Mouse (Mus musculus) erythroblast, adult 5-6 weeks (primary cell): ENCODE data around the gene Saa3. TPM values are rescaled to one million over a fixed set of nuclear protein-coding genes. Genes with fewer than 3 reads are reported as not detected.
"Not testable (repeated sequence)": the region's sequence is repeated elsewhere in the genome, so short reads cannot be mapped to it uniquely, and the experiment has no call there.

Experiments used
- ATAC-seq: replicated peaks from 2 replicates; pipeline ENCODE4 v1.8.0; 2016; ENCODE audit warnings: moderate number of reproducible peaks, mild to moderate bottlenecking, moderate TSS enrichment, inconsistent platforms; ENCODE audit not compliant: poor library complexity, low FRiP score, severe bottlenecking
- total RNA-seq, 2 experiments: library from RNA; stranded (forward) in 1 of 2; stranded (reverse) in 1 of 2; fragments of 150-400 nt in 1 of 2; fragments of 200-764, 138-1000 nt in 1 of 2; gene quantifications; 2 replicates each; pipeline versions ENCODE4 v1.2.3 to v1.2.4; 2015 to 2017; ENCODE audit warnings: low replicate concordance in 2 of 2

The Saa3 gene
- total RNA-seq, 2 experiments from 2014 or later, result not detected

DNA sequence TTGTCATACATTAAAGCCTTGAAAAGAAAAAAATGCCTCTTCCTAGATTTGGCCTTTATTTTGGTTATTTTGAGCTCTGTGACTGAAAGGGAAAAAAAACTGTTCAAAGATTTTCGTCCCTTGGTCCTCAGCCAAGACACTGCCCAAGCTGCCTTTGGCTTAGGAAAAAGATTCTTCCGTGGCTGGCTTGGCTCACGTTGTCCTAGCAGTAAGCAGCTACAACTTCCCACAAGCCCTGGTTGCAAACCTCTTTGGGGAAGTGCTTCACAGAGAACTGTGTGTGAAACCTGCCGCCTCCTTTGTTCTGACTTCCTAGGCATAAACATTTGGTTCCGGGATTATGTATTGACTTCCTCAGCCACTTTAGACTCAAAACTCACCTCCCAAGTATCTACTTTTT, 1.4 kb upstream of the Saa3 start:
- no peak for ATAC-seq

DNA sequence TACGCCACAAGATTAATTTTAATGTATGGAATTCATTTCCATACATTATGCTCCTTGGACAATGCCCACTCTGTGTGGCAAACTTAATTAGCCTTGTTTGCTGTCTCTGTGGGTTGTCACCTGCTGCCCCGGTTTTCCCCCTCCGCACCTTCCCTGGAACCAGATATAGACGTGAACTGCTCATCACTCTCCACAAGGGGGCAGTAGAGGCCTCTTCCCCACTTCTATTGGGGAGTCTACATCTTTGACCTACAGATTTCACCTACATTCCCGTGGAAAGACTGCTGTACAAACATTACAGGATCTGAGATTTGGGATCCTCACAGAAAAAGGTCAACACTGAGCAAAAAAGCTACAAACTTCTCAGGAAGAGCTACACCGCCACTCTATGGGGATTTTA, 982 bp downstream of the Saa3 start:
- peak; percentile 53; the same call in 1 of the 2 replicates for ATAC-seq

DNA sequence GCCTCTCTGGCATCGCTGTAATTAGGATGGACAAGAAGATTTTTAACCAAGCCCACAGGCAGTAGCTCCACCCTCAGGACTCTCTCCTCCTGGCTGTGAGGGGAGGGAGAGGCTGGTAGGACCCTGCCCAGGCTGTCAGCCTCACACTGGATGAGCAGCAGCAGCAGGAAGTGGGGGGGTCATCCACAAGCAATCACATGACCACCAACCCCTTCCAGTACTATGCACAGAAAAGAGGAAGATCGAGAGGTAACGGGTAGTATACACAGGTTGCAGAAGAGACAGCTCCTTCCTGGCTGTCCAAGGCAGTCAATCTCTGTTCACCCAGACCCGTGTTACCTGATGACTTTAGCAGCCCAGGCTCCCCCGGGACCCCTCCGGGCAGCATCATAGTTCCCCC, 3.2 kb downstream of the Saa3 start:
- ATAC-seq, result no peak

DNA sequence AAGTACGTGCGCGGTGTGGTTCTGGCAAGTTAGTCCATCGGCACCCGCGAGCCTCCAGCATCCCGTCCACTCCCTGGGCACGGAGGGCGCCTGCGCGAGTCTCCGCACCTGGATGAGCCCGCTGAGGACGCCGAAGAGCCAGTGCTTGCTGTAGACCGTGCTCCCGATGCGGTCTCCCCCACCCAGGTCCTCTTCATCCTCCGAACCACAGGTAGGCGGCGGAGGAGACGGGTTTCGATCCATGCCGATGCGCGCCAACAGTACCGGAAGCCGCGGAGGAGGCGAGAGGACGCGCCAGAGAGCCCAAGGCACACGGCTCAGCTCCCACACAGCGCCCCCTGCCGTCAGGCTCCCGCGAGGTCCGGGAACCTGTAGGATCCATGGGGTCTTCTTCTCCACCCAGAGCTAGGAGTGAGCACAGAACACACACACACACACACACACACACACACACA, 5.1 kb downstream of the Saa3 start, which contains the start of gene Saal1:
TSS of gene Saal1 (minus strand) at position 291 of the 455 bp plus-strand sequence.
- ATAC-seq, result peak; percentile 94

DNA sequence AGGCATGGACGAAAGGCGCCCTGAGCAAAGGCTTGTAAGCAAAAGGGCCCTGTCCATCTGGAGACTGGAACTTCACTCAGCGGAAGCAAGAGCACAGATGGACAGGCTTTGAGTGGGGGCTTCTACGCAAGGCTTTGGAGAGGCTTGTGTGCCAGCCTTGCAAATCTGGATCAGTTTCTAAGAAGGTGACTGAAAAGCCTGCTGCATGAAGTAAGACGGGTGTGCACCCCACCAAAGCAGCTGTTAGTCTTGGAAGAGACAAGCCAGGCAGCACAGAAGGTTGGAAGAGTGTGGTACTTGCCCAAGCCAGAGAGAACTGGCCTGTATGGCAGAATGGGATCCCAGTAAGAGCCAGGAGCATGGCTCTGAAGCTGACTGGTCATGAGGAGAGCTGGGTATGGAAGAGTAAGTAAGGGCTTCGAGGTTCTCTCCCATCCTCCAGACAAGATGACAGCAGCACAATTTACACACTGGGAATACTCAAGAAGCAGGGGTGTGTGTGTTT, 14.9 kb downstream of the Saa3 start:
- ATAC-seq, result no peak

DNA sequence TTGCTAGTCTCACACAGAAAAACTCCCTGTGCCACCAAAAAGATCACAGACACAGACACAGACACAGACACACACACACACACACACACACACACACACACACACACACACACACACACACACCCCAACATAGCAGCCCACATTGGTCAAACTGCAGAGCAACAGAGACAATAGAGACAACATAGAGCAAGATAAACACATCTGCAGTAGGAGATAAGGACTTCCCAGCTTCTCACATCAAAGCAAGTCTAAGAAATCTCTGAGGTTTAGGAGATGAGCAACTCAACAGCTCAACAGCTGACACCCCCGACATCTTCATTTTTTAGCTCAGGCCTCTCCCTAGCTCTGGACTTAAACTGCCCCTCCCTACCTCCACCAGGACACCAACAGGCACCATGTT, 18.7 kb downstream of the Saa3 start:
- ATAC-seq, result no peak

DNA sequence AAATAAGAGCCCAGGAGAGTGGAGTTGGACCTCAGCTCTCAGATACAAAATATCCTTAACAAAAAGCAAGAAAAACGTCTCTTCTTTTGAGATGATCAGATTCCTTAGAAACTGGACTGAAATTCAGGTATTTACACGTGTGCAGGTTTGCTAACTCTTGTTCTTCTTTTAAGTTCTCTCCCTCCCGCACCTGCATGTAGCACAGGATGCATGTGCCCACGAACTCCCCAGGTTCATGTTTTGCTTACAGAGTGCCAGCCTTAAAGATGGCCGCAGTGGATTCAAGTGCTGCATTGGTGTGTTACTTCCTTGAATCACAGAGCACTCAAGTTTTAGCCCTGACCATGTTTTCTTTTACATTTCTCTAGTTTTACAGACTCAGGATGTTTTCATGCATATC, 28.7 kb downstream of the Saa3 start:
- no peak for ATAC-seq

DNA sequence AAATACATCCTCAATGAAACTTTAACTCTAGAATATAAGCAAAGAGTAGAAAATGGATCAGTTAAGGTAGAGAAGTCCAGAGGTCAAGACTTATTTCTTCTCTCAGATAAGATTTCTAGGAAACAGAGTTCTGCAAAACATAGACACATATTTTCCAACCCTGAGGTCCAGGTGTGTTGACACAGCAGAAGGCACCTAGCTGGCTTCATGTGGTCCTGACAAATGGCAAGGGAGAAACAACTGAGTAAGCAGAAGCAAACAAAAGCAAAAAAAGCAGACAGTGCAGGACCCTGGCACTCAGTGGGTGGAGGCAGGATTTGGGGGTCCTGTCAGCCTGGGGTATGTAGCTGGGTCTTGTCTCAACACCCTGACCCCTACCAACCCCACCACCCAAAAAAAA, 34.8 kb downstream of the Saa3 start:
- ATAC-seq, result no peak

DNA sequence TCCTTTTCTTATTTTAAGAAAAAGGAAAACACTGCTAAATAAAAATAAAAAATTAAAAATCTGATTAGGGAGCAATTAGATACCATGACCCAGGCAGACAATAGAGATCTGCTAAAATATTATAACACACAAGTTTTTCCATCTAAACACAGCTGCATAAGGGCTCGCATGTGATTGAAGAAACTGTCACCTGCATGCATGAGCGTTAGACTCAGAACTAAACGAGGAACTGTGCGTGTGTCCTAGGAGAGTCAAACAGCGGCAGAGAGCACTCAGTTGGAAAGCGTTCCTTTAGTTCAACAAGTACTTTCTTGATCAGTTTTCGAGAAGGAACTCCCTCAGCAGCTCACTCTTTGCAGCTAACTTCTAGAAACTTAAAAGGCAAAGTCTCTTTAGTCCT, 36.5 kb downstream of the Saa3 start:
- ATAC-seq, result not testable (repeated sequence)

DNA sequence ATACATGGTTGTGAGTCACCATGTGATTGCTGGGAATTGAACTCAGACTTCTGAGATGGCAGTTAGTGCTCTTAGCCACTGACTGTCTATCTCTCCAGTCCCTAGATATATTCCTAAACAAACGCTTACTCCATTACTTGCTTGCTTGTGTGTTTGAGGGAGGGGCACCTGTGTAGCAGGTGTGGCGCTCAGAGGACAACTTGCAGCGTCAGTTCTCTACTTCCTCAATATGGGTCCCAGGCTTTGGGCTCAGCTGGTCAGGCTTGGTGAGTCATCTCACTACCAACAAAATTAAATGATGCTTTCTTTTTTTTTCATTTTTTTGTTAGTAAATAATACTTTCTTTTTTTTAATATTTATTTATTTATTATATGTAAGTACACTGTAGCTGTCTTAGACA, 37.1 kb downstream of the Saa3 start:
- ATAC-seq, result no peak

DNA sequence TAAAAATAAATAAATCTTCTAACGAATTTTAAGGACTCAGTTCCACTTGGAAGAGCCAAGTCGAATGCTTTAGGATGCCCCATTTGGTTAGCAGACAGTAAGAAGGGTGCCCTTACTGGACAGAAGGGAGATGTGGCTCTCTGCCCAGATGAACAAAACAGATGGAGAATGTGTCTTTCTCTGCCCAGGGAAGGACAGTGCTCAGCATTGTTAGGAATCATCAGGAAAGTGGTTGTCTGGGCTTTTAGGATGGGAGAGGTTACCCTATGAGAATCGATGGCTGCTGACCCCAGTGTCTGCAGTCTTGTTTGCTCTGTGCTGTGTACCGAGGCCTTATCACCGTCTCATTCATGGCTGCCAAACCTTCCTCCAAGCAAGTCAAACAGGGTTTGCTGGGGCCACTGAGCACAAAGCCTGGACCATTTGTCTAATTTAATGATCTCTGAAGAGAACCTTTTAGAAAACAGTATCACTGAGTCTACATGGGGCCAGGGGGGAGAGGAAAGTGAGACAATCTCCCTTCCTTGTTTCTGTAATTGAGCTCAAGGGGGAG, 38.6 kb downstream of the Saa3 start:
- ATAC-seq, result no peak

DNA sequence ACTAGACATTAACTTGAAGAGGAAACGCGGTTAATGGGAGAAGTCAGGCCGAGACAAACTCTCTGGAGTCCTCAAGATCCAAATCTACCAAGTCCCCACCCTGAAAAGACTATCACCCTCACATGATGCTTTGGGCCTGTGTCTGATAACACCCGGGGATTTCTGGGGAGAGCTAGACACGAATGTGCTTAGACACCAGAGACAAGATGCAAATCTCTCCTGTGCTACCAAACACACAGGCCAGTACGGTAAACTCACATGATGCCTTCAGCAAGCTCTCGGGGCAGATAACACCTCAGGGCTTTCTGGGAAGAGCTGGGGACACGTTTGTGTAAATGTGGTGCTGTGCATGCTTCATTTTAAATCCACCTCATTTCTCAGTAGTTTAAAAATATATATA, 39.6 kb downstream of the Saa3 start:
- ATAC-seq, result no peak

DNA sequence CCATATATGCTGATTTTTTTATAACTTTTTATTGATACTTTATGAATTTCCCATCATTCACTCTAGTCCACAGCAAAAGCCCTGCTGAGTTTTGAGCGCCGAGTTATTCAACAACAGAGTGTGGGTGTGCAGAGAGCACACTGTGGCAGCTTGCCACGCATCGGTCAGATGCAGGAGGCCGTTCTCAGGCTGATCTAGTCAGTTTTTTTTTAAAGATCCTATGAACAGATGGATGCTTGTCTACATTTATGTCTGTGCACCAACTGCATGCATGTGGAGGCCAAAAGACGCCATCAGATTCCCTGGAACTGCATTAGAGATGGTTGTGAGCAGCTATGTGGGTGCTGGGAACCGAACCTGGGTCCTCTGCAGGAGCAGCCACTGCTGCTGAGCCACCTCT, 40.4 kb downstream of the Saa3 start:
- ATAC-seq, result no peak

DNA sequence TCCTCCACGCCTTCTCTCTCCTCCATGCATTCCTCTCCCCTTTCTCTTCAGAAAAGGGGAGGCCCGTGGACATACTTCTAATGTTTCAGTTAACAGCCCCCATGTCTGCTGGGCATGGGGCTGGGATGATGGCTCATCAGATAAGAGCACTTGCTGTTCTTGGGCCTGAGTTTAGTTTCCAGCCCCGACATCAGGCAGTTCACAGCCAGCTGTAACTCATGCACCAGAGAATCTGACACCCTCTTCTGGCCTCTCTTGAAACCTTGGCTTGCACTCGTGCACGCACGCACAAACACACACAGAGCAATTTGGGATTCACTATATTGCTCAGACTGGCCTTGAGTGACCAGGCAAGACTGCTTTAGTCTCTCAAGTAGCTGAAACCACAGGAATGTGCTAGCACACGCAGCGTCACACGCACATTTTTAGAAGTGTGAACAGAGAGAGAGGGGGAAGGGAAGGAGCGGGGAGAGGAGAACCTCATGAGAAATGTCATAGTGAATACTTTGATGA, 43.3 kb downstream of the Saa3 start, which contains the start of gene Tph1:
TSS of gene Tph1 (minus strand) at position 378 of the 513 bp plus-strand sequence.
- no peak for ATAC-seq

DNA sequence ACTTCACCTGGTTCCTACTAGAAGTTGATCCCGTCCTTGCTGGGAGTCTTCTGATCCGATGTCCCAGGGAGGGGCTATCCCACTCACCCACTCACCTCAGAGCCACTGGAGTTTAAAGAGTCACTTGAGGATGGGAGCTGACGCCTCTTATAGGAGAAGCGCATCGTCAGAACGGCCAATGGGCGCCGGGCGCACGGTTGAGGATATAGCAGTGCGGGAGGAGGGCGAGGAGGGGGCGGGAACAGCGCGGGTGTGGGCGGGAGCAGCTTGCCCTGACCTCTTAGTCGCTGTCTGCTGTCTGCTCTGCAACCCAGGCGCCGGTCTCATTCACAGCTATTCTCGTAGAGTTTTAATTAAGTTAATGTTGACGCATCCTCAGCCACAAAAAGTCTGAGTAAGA, 48.2 kb downstream of the Saa3 start:
- ATAC-seq, result no peak

DNA sequence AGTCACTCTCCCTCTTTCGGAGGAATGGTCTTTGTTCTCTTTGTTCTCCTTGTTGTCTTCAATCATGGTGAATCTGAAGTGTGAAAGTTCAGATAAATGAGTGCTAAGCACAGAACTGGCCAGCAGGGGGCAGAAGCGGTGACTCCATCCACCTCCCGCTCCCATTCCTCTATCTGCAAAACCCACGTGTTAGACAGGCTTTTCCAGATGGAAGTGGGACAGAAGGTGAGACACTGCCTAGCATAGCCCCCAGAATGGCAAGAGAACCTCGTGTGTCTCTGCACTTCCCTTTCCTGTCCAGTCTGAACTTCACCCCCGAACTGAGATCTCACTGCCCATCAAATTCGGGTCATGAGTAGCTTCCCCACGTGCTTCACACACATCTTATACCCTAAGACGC, 50.3 kb downstream of the Saa3 start:
- ATAC-seq, result no peak

Other genes with a start within 250 kb of the Saa3 start
- not detected in 2 replicates for gene Sergef, start 75.9 kb downstream of the Saa3 start, total RNA-seq (2015; ENCODE audit: low replicate concordance)
- gene Sergef, start 75.9 kb downstream of the Saa3 start, total RNA-seq (2017; ENCODE audit: low replicate concordance), result 0.43 TPM in 1 of 2 replicates, not detected in the other
- gene Tph1, start 43.2 kb downstream of the Saa3 start, total RNA-seq (2015; ENCODE audit: low replicate concordance), result not detected in 2 replicates
- not detected in 2 replicates for gene Tph1, start 43.2 kb downstream of the Saa3 start, total RNA-seq (2017; ENCODE audit: low replicate concordance)
- gene Saal1, start 5.0 kb downstream of the Saa3 start, total RNA-seq (2015; ENCODE audit: low replicate concordance), result 0.38 and 4.2 TPM in 2 replicates
- 3.3 and 3.9 TPM in 2 replicates for gene Saal1, start 5.0 kb downstream of the Saa3 start, total RNA-seq (2017; ENCODE audit: low replicate concordance)
- not detected in 2 replicates for gene Saa4, start 16.9 kb upstream of the Saa3 start, total RNA-seq (2015; ENCODE audit: low replicate concordance)
- gene Saa4, start 16.9 kb upstream of the Saa3 start, total RNA-seq (2017; ENCODE audit: low replicate concordance), result not detected in 2 replicates
- not detected in 2 replicates for gene Saa1, start 27.3 kb upstream of the Saa3 start, total RNA-seq (2015; ENCODE audit: low replicate concordance)
- gene Saa1, start 27.3 kb upstream of the Saa3 start, total RNA-seq (2017; ENCODE audit: low replicate concordance), result not detected in 2 replicates
- not detected in 2 replicates for gene Saa2, start 36.1 kb upstream of the Saa3 start, total RNA-seq (2015; ENCODE audit: low replicate concordance)
- gene Saa2, start 36.1 kb upstream of the Saa3 start, total RNA-seq (2017; ENCODE audit: low replicate concordance), result not detected in 2 replicates
- 13.0 and 16.5 TPM in 2 replicates for gene Hps5, start 80.4 kb upstream of the Saa3 start, total RNA-seq (2015; ENCODE audit: low replicate concordance)
- 4.7 and 10.7 TPM in 2 replicates for gene Hps5, start 80.4 kb upstream of the Saa3 start, total RNA-seq (2017; ENCODE audit: low replicate concordance)
- gene Gtf2h1, start 80.4 kb upstream of the Saa3 start, total RNA-seq (2015; ENCODE audit: low replicate concordance), result 11.3 and 21.3 TPM in 2 replicates
- gene Gtf2h1, start 80.4 kb upstream of the Saa3 start, total RNA-seq (2017; ENCODE audit: low replicate concordance), result 15.8 and 19.5 TPM in 2 replicates
- gene Ldha, start 125.8 kb upstream of the Saa3 start, total RNA-seq (2015; ENCODE audit: low replicate concordance), result 108 and 109 TPM in 2 replicates
- 53.0 and 92.1 TPM in 2 replicates for gene Ldha, start 125.8 kb upstream of the Saa3 start, total RNA-seq (2017; ENCODE audit: low replicate concordance)
- 3.8 TPM in 1 of 2 replicates, not detected in the other for gene Ldhc, start 145.5 kb upstream of the Saa3 start, total RNA-seq (2015; ENCODE audit: low replicate concordance)
- 0.56 TPM in 1 of 2 replicates, not detected in the other for gene Ldhc, start 145.5 kb upstream of the Saa3 start, total RNA-seq (2017; ENCODE audit: low replicate concordance)
- 36.6 and 56.5 TPM in 2 replicates for gene Tsg101, start 204.3 kb upstream of the Saa3 start, total RNA-seq (2015; ENCODE audit: low replicate concordance)
- gene Tsg101, start 204.3 kb upstream of the Saa3 start, total RNA-seq (2017; ENCODE audit: low replicate concordance), result 19.3 and 26.5 TPM in 2 replicates
- 6.5 and 16.7 TPM in 2 replicates for gene Uevld, start 242.8 kb upstream of the Saa3 start, total RNA-seq (2015; ENCODE audit: low replicate concordance)
- gene Uevld, start 242.8 kb upstream of the Saa3 start, total RNA-seq (2017; ENCODE audit: low replicate concordance), result 3.9 and 5.9 TPM in 2 replicates